Comparison of ENCODE assay signal across 9 mouse cellular contexts in the genomic region with DNA sequence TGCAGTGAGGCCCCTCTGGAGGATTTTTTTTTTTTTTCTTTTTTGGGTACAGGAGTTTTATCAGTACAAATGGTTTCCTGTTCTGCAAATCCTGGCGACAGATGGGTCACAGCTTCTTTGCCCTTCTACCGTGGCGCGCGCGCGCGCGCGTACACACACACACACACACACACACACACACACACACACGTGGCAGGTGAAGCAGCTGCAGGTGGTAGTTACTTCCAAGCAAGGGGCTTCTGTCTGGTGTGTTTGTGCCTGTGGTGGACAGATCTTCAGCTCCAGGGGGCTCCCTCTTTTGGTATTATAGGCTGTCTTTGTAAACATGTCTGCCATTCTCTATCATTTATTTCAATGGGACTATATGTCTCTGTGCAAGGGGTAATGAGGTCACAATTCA. TPM values are rescaled to one million over a fixed set of nuclear protein-coding genes. Genes with fewer than 3 reads are reported as not detected.
DNase-seq lines count a peak whose midpoint lies in the region; ATAC-seq lines count a peak whose summit lies in the region.
"Had no signal": no experiment of that assay in that cellular context is flagged by ENCODE, and none has a peak within 500 bp of the region (broad histone marks: within the 10 kb centered on the region; RNA-seq: fewer than 3 reads in every experiment).

No protein-coding gene starts in this region.

- H3K4me1 ChIP-seq in heart, embryonic 15.5 days (replicated peaks), result peaks cover 11% of the 10 kb centered on the region
- H3K4me1 ChIP-seq in forebrain, embryonic 16.5 days (replicated peaks; ENCODE audit: control insufficient read depth, insufficient read depth, low read length), result peaks cover 11% of the 10 kb centered on the region; the same call in 1 of the 2 replicates
- H3K4me1 ChIP-seq in liver, embryonic 12.5 days, result no peaks in the 10 kb centered on the region

- peak overlapping the region; percentile 98 for H3K4me2 ChIP-seq in heart, embryonic 15.5 days
- peak overlapping the region; percentile 97 for H3K4me2 ChIP-seq in forebrain, embryonic 16.5 days (ENCODE audit: low read length)
- H3K4me2 ChIP-seq in liver, embryonic 12.5 days, result peak overlapping the region; percentile 66

- peaks cover 17% of the 10 kb centered on the region for H3K27me3 ChIP-seq in heart, embryonic 15.5 days
- H3K27me3 ChIP-seq in forebrain, embryonic 16.5 days (replicated peaks; ENCODE audit: control insufficient read depth, insufficient read depth, low read length), result no peaks in the 10 kb centered on the region
- peaks cover 48% of the 10 kb centered on the region for H3K27me3 ChIP-seq in liver, embryonic 12.5 days (replicated peaks)

- 3% methylated on average over 11 of the region's 11 CpGs for WGBS in heart, embryonic 15.5 days
- 3% methylated on average over 10 of the region's 11 CpGs for WGBS in forebrain, embryonic 16.5 days
- WGBS in liver, embryonic 12.5 days (ENCODE audit: insufficient replicate concordance), result 4% methylated on average over 11 of the region's 11 CpGs

- intact Hi-C loops in heart, postnatal 10 days (cut with DNase I), result no loop called here

- H3K9ac ChIP-seq in heart, embryonic 15.5 days, result no peak overlapping the region
- H3K9ac ChIP-seq in forebrain, embryonic 16.5 days (replicated peaks; ENCODE audit: low read depth, low read length), result no peak overlapping the region
- no peak overlapping the region for H3K9ac ChIP-seq in liver, embryonic 12.5 days

- no peaks in the 10 kb centered on the region for H3K9me3 ChIP-seq in heart, embryonic 15.5 days (replicated peaks)
- no peaks in the 10 kb centered on the region for H3K9me3 ChIP-seq in forebrain, embryonic 16.5 days (ENCODE audit: control insufficient read depth, low read length)
- H3K9me3 ChIP-seq in liver, embryonic 12.5 days (replicated peaks), result no peaks in the 10 kb centered on the region

- H3K36me3 ChIP-seq in heart, embryonic 15.5 days, result no peaks in the 10 kb centered on the region
- H3K36me3 ChIP-seq in forebrain, embryonic 16.5 days (ENCODE audit: control insufficient read depth, insufficient read depth), result no peaks in the 10 kb centered on the region
- no peaks in the 10 kb centered on the region for H3K36me3 ChIP-seq in liver, embryonic 12.5 days
- H3K36me3 ChIP-seq: G1E had no signal

- no peak for ATAC-seq in heart, embryonic 15.5 days (replicated peaks; ENCODE audit: insufficient number of reproducible peaks, insufficient read depth, low FRiP score, low read depth)
- no peak for ATAC-seq in forebrain, embryonic 16.5 days
- no peak for ATAC-seq in liver, embryonic 12.5 days

- no peak overlapping the region for H3K27ac ChIP-seq in heart, embryonic 15.5 days
- H3K27ac ChIP-seq in forebrain, embryonic 16.5 days (ENCODE audit: low read length), result no peak overlapping the region
- H3K27ac ChIP-seq in liver, embryonic 12.5 days, result no peak overlapping the region

- DNase-seq in heart, postnatal 10 days, result no peak
- peak; percentile 45 for DNase-seq in cerebellum, adult 11 months
- DNase-seq in thymus, postnatal 14 days, result no peak
- DNase-seq in gastrocnemius, adult 18-20 months (ENCODE audit: low spot score), result no peak
- DNase-seq in kidney, postnatal 14 days, result no peak

- peak overlapping the region; percentile 84 for H3K4me3 ChIP-seq in heart, embryonic 15.5 days
- peak overlapping the region; percentile 81 for H3K4me3 ChIP-seq in forebrain, embryonic 16.5 days (replicated peaks; ENCODE audit: low read length)
- H3K4me3 ChIP-seq in liver, embryonic 12.5 days, result no peak overlapping the region

RNA-seq across cellular contexts. Expression of gene Grid2, which starts 2.2 kb away (rescaled TPM):
- 0.52 and 0.63 TPM in 2 replicates for polyA plus RNA-seq in heart, embryonic 15.5 days (2015; fragmentation: Nextera tagmentation; extraction: Ambion mirVana)
- under 1 TPM; 0.10 to 0.17 TPM for total RNA-seq in heart, postnatal 10 days (2021)
- 3.0 and 4.5 TPM in 2 replicates for polyA plus RNA-seq in forebrain, embryonic 16.5 days (2015; fragmentation: Nextera tagmentation; extraction: Ambion mirVana)
- 0.38 TPM in 1 of 2 replicates, not detected in the other for polyA plus RNA-seq in liver, embryonic 12.5 days (2016; fragmentation: Nextera tagmentation; extraction: Ambion mirVana)
- total RNA-seq in gastrocnemius, adult 18-20 months (2021), result under 1 TPM; 0.07 to 0.12 TPM
